Mouse (Mus musculus) midbrain, embryonic 15.5 days (tissue): ENCODE data around the gene Tmem45a2. TPM values are rescaled to one million over a fixed set of nuclear protein-coding genes. Genes with fewer than 3 reads are reported as not detected.
"Not testable (repeated sequence)": the region's sequence is repeated elsewhere in the genome, so short reads cannot be mapped to it uniquely, and the experiment has no call there.

Source experiments
- ATAC-seq: fragments of 200-750 bp; cut with Nextera tagmentation; replicated peaks from 2 replicates; pipeline ENCODE4 v1.8.0; 2017; ENCODE audit warnings: moderate TSS enrichment
- H3K27ac ChIP-seq: fragments of 300-500 bp; sonication (generic); 2 replicates; pipeline ENCODE4 v1.5.1; 2015; ENCODE audit warnings: mild to moderate bottlenecking, inconsistent platforms
- H3K27me3 ChIP-seq: fragments of 300-500 bp; sonication (generic); replicated peaks from 2 replicates; pipeline ENCODE4 v1.6.1; 2015; ENCODE audit warnings: inconsistent platforms
- H3K36me3 ChIP-seq: fragments of 300-500 bp; sonication (generic); replicated peaks from 2 replicates; pipeline ENCODE4 v1.6.1; 2015; ENCODE audit warnings: inconsistent platforms
- H3K4me1 ChIP-seq: fragments of 300-500 bp; sonication (generic); 2 replicates; pipeline ENCODE4 v1.6.1; 2015; ENCODE audit warnings: inconsistent platforms
- H3K4me2 ChIP-seq: fragments of 300-500 bp; sonication (generic); 2 replicates; pipeline ENCODE4 v1.6.1; 2015; ENCODE audit warnings: inconsistent platforms, mild to moderate bottlenecking, moderate library complexity
- H3K4me3 ChIP-seq: fragments of 300-500 bp; sonication (generic); 2 replicates; pipeline ENCODE4 v1.5.1; 2015; ENCODE audit warnings: mild to moderate bottlenecking, inconsistent platforms
- H3K9ac ChIP-seq: fragments of 300-500 bp; sonication (generic); 2 replicates; pipeline ENCODE4 v1.6.1; 2015; ENCODE audit warnings: mild to moderate bottlenecking, inconsistent platforms
- H3K9me3 ChIP-seq: fragments of 300-500 bp; sonication (generic); 2 replicates; pipeline ENCODE4 v1.6.1; 2016; ENCODE audit warnings: inconsistent platforms
- WGBS: fragments of 180-500 bp; shearing (Covaris S2); methylation state at CpG from one replicate; pipeline ENCODE4 v1.1.7; 2015; ENCODE audit warnings: mixed read lengths; 5-methylcytosine and 5-hydroxymethylcytosine counted together
- polyA plus RNA-seq: library from polyadenylated mRNA; unstranded; fragments of >200 nt; fragmentation: Nextera tagmentation; extraction: Ambion mirVana; gene quantifications from 2 replicates; pipeline ENCODE4 v1.2.1, GENCODE M21; 2015

Gene Tmem45a2
- polyA plus RNA-seq, 1 experiment from 2014 or later: not detected

DNA sequence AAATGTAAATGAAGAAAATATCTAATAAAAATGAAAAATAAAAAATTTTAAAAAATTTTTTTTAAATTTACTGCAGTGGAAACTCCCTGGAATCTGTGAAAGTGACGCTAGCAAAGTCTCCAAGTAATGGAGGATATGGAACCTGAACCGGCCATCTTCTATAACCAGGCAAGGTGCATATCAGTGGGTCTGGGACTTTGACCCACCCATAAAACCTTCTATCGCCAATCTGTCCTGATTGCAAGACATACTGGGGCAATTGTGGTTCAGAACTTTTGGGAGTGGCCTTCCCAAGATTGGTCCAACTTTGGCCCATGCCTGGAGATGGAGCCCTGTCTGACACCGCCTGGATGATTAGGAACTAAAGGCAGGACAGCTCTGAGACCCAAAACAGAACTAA, 14.2 kb downstream of the Tmem45a2 start:
- Histone ChIP-seq H3K4me1 (no peaks in the 10 kb centered on the region), H3K27ac (no peak overlapping the region), H3K4me2 (no peak overlapping the region), H3K9me3 (no peaks in the 10 kb centered on the region), H3K4me3 (no peak overlapping the region), H3K27me3 (no peaks in the 10 kb centered on the region), H3K36me3 (no peaks in the 10 kb centered on the region), H3K9ac (no peak overlapping the region)
- 89% methylated on average over 4 of the region's 4 CpGs for WGBS
- ATAC-seq: no peak

GRCm38 (mm10) chr16:57049974-57050373, 21.2 kb downstream of the Tmem45a2 start:
- 88% methylated on average over 3 of the region's 3 CpGs for WGBS
- H3K27ac ChIP-seq: no peak overlapping the region
- no peaks in the 10 kb centered on the region for H3K36me3 ChIP-seq
- no peaks in the 10 kb centered on the region for H3K4me1 ChIP-seq
- H3K4me3 ChIP-seq: no peak overlapping the region
- H3K9ac ChIP-seq: no peak overlapping the region
- H3K4me2 ChIP-seq: no peak overlapping the region
- H3K9me3 ChIP-seq: no peaks in the 10 kb centered on the region
- H3K27me3 ChIP-seq: no peaks in the 10 kb centered on the region
- ATAC-seq: no peak

DNA sequence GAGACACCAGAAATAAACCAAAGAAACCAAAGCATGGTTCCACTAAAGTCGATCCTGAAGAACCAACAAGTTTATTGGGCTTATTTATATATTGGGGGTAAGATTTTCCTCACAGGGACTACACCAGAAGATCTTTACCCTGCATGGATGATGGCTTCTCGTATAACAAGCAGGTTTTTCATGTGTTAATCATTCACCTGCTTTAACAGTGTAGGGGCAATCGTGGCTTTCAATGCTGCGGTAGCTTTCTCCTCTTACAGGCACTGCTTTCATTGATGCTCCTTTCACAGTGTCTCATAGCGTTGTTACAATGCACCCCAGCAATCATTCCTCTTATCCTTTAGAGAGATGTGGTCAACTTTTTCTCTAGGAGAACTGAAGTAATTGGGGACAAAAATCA, 32.6 kb downstream of the Tmem45a2 start:
- no peaks in the 10 kb centered on the region for H3K9me3 ChIP-seq
- no peaks in the 10 kb centered on the region for H3K36me3 ChIP-seq
- H3K27ac ChIP-seq: no peak overlapping the region
- H3K27me3 ChIP-seq: no peaks in the 10 kb centered on the region
- no peak overlapping the region for H3K4me2 ChIP-seq
- no peak for ATAC-seq
- H3K4me3 ChIP-seq: no peak overlapping the region
- WGBS: 67% methylated on average over 5 of the region's 5 CpGs
- H3K4me1 ChIP-seq: no peaks in the 10 kb centered on the region
- H3K9ac ChIP-seq: no peak overlapping the region

- no peaks in the 10 kb centered on the region for H3K4me1 ChIP-seq
- no peak overlapping the region for H3K9ac ChIP-seq
- 86% methylated on average over 7 of the region's 7 CpGs for WGBS
- ATAC-seq: no peak
- H3K27me3 ChIP-seq: no peaks in the 10 kb centered on the region
- no peak overlapping the region for H3K4me3 ChIP-seq
- H3K36me3 ChIP-seq: no peaks in the 10 kb centered on the region
- H3K27ac ChIP-seq: no peak overlapping the region
- H3K9me3 ChIP-seq: no peaks in the 10 kb centered on the region
- H3K4me2 ChIP-seq: no peak overlapping the region
Observed at GRCm38 (mm10) chr16:57030150-57030885, 40.9 kb downstream of the Tmem45a2 start.

DNA sequence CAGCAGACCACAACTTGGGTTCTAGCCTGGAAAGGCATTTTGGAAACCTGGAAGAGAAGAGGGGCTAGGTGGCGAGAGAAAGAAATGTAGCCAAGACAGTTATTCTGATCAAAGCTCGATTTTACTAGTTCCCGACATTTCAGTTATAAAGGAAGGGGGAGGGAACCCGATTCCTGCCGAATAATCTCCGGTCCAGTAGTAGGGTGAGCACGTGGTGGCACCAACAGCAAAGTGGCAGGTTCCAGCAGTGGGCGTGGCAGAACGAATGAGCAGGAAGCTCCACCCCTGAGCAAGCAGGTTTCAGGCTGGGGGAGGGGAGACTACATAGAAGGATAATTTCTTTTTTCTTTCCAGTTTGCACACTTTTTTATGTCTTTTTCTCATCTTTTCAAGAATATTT, 72.9 kb downstream of the Tmem45a2 start:
- not testable (repeated sequence) for ATAC-seq, H3K4me1 ChIP-seq, H3K36me3 ChIP-seq, H3K27ac ChIP-seq, H3K27me3 ChIP-seq, H3K4me2 ChIP-seq, H3K4me3 ChIP-seq, H3K9ac ChIP-seq, H3K9me3 ChIP-seq
- WGBS: 89% methylated on average over 9 of the region's 9 CpGs

Other genes starting within 250 kb of the Tmem45a2 start
- 3.1 and 4.3 TPM in 2 replicates for gene Tmem45a, start 185.2 kb downstream of the Tmem45a2 start, polyA plus RNA-seq
- gene Lnp1, start 143.3 kb downstream of the Tmem45a2 start, polyA plus RNA-seq: 0.36 TPM in 1 of 2 replicates, not detected in the other
- 62.6 and 65.1 TPM in 2 replicates for gene Tomm70a, start 50.3 kb upstream of the Tmem45a2 start, polyA plus RNA-seq
- 42.5 and 49.2 TPM in 2 replicates for gene Nit2, start 96.0 kb upstream of the Tmem45a2 start, polyA plus RNA-seq
- gene Tbc1d23, start 160.1 kb upstream of the Tmem45a2 start, polyA plus RNA-seq: 32.1 and 34.8 TPM in 2 replicates
- gene Tmem30c, start 221.5 kb upstream of the Tmem45a2 start, polyA plus RNA-seq: 0.31 and 0.53 TPM in 2 replicates